Mouse (Mus musculus): ENCODE measurements at regions not wholly inside any gene's neighbourhood (a gene's known extent, or its start where the extent isn't known, plus 50 kb on each side); places are given as distances from the start of the nearest gene placed in this dataset.

DNA sequence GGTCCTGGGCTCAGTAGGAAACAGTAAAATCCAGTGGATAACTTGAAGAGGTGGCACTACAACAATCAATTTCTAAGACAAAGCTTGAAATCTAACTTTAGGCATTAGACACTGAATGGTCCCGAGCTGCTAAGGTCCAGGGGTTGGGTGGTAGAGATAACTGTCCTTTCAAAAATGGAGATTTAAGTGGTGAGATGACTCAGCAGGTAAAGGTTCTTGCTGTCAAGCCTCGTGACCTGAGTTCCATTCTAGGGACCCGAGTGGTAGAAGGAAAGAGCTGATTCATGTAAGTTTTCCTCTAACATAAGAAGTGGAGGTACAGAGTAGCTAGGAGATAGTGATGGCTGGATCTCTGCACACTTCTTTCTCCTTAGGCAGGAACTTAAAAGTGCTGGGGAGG lies 180.3 kb upstream of the Cxcr4 start:
- TF ChIP-seq CTCF (IDR thresholded peaks at IDR 0.05; ENCODE audit: low read depth) (no peak), EP300 (IDR thresholded peaks at IDR 0.05; ENCODE audit: low read depth) (no peak)

All from liver, embryonic 14.5 days (tissue).